Mouse (Mus musculus) thymus, adult 2 months (tissue): ENCODE data around the gene Nfkbiz.

Source experiments
- CTCF ChIP-seq: fragments of 200-500 bp; IDR thresholded peaks from 2 replicates; pipeline ENCODE4 v1.5.1; 2012; ENCODE audit warnings: mild to moderate bottlenecking, control low read depth, low read length, moderate library complexity, borderline replicate concordance; ENCODE audit not compliant: control insufficient read depth, poor library complexity, insufficient read depth; ENCODE audit errors: extremely low read depth
- POLR2A ChIP-seq: fragments of 200-500 bp; IDR thresholded peaks from 2 replicates; pipeline ENCODE4 v1.6.1; 2012; ENCODE audit warnings: mild to moderate bottlenecking, low read length, control low read depth, moderate library complexity; ENCODE audit not compliant: control insufficient read depth, poor library complexity, insufficient read depth; ENCODE audit errors: extremely low read depth

DNA sequence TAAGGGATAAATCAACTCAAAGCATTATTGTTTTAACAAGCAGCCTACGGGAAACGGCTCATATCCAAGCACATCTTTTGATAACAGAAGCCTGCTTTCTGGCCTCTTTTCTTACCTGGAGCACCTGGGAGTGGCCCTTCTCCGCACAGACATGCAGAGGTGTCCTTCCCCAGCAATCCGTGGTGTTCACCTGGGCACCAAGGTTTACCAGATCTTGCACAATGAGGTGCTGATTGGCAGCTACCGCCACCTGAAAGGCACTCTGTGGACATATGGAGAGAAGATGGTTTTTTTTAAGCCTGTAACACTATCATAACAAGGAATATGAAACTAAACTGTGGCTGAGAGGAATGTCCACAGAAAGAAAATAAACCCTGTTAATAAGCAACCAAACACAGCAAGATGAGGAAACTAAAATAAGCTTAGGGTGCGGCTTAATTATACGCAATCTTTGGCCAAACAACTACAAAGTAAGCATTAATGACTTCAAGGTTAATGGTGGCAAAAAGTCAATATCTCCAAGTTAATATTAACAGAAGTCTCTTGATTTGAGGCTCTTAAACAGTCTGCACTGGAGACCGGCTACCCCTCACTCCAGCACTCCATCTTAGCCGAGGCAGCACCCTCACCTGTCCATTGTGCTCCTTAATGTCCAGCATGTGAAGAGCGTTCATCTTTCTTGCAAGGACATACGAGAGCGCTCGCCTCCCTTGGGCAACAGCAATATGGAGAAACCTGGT is 22.3 kb downstream of the Nfkbiz start:
- TF ChIP-seq CTCF (no peak), POLR2A (no peak)
